In genomic region chr17:84498639-84499038, GRCm38 (mm10) we compare ENCODE assay signal across 8 mouse cellular contexts. TPM values are rescaled to one million over a fixed set of nuclear protein-coding genes. Genes with fewer than 3 reads are reported as not detected.
DNase-seq lines count a peak whose midpoint lies in the region; ATAC-seq lines count a peak whose summit lies in the region.

No protein-coding gene starts in this region.

- no peak for ATAC-seq in kidney, embryonic 14.5 days (ENCODE audit: low FRiP score, low TSS enrichment)
- ATAC-seq in erythroid progenitor cell, adult 5-6 weeks (replicated peaks; ENCODE audit: low FRiP score, poor library complexity, severe bottlenecking): no peak

- peak; percentile 18 to 59 for DNase-seq in adrenal gland, adult (ENCODE audit: inconsistent age in 2 of 2, low spot score in 1 of 2)
- DNase-seq in adrenal gland, adult 18-20 months (ENCODE audit: low spot score in 2 of 2): no peak
- DNase-seq in kidney, adult 11 months: no peak
- peak; percentile 53 for DNase-seq in gastrocnemius, adult 18-20 months (ENCODE audit: low spot score)
- peak; percentile 55 for DNase-seq in lung, postnatal 14 days
- DNase-seq in frontal cortex, adult 2 months (ENCODE audit: extremely low spot score in 1 of 2, low spot score in 1 of 2): no peak

- H3K4me3 ChIP-seq in kidney, embryonic 14.5 days (ENCODE audit: low read length): no peak overlapping the region

- H3K27ac ChIP-seq in kidney, embryonic 14.5 days (ENCODE audit: low read depth, low read length): peak overlapping the region; percentile 70

- H3K9me3 ChIP-seq in kidney, embryonic 14.5 days (ENCODE audit: control insufficient read depth, low read length): no peaks in the 10 kb centered on the region

- no peaks in the 10 kb centered on the region for H3K36me3 ChIP-seq in kidney, embryonic 14.5 days (ENCODE audit: control insufficient read depth, insufficient read depth, low read length)

- H3K27me3 ChIP-seq in kidney, embryonic 14.5 days (ENCODE audit: control insufficient read depth, insufficient read depth, low read length): no peaks in the 10 kb centered on the region

- WGBS in kidney, embryonic 14.5 days: 33% methylated on average over 5 of the region's 5 CpGs

- H3K4me2 ChIP-seq in kidney, embryonic 14.5 days (replicated peaks; ENCODE audit: low read depth, low read length): no peak overlapping the region

- no peak overlapping the region for H3K9ac ChIP-seq in kidney, embryonic 14.5 days (ENCODE audit: low read depth, low read length)

- H3K4me1 ChIP-seq in kidney, embryonic 14.5 days (ENCODE audit: control insufficient read depth, insufficient read depth, low read length): peaks cover 10% of the 10 kb centered on the region; the same call in 1 of the 2 replicates

RNA-seq across cellular contexts. Expression of gene Plekhh2, which starts 13.1 kb away (rescaled TPM):
- total RNA-seq in adrenal gland, adult 18-20 months (2021): 1 to 10 TPM; 2.5 to 3.9 TPM
- polyA plus RNA-seq in kidney, embryonic 14.5 days (2014; fragmentation: Nextera tagmentation; extraction: Ambion mirVana): 10.3 and 13.9 TPM in 2 replicates
- total RNA-seq in gastrocnemius, adult 18-20 months (2021): 1 to 10 TPM in 1 of 2 experiments, under 1 TPM in 1; 0.71 to 1.1 TPM
- 8.4 and 9.0 TPM in 2 replicates for polyA plus RNA-seq in frontal cortex, adult 2 months (2012; rRNA removed)
- total RNA-seq in erythroid progenitor cell, adult 5-6 weeks (2015; ENCODE audit: low replicate concordance): not detected in 2 replicates
- not detected in 2 replicates for total RNA-seq in erythroid progenitor cell, adult 5-6 weeks (2017; ENCODE audit: low replicate concordance)

RNA-seq across cellular contexts. Expression of gene Thada, which starts 32.6 kb away (rescaled TPM):
- total RNA-seq in adrenal gland, adult 18-20 months (2021): 10 to 100 TPM; 13.7 to 15.0 TPM
- polyA plus RNA-seq in kidney, embryonic 14.5 days (2014; fragmentation: Nextera tagmentation; extraction: Ambion mirVana): 8.5 and 15.8 TPM in 2 replicates
- 1 to 10 TPM; 5.3 to 6.1 TPM for total RNA-seq in gastrocnemius, adult 18-20 months (2021)
- polyA plus RNA-seq in frontal cortex, adult 2 months (2012; rRNA removed): 5.1 and 6.1 TPM in 2 replicates
- 10.9 and 13.0 TPM in 2 replicates for total RNA-seq in erythroid progenitor cell, adult 5-6 weeks (2015; ENCODE audit: low replicate concordance)
- total RNA-seq in erythroid progenitor cell, adult 5-6 weeks (2017; ENCODE audit: low replicate concordance): 7.5 and 16.0 TPM in 2 replicates

Comparison
In these comparisons a context has a peak if more than half of its experiments do, and no peak if none do; other contexts are left out.
1. DNase-seq: peak in adrenal gland, adult (2 of 2), gastrocnemius, adult 18-20 months (single experiment) and lung, postnatal 14 days (single experiment); none in adrenal gland, adult 18-20 months (0 of 2), kidney, adult 11 months (single experiment) and frontal cortex, adult 2 months (0 of 2).